Mouse (Mus musculus) liver, embryonic 16.5 days (tissue): ENCODE measurements around the gene Bola1. TPM values are rescaled to one million over a fixed set of nuclear protein-coding genes. Genes with fewer than 3 reads are reported as not detected.
"Not testable (repeated sequence)": the region's sequence is repeated elsewhere in the genome, so short reads cannot be mapped to it uniquely, and the experiment has no call there.

Experiments used
- ATAC-seq: fragments of 200-750 bp; cut with Nextera tagmentation; 2 replicates; pipeline ENCODE4 v1.8.0; 2017; ENCODE audit warnings: low read depth, mild to moderate bottlenecking, moderate number of reproducible peaks, moderate library complexity
- H3K27ac ChIP-seq: fragments of 300-500 bp; sonication (generic); 2 replicates; pipeline ENCODE4 v1.5.1; 2014; ENCODE audit warnings: mild to moderate bottlenecking, low read length
- H3K27me3 ChIP-seq: fragments of 300-500 bp; sonication (generic); 2 replicates; pipeline ENCODE4 v1.6.1; 2014; ENCODE audit warnings: low read depth, low read length, mixed read lengths; ENCODE audit not compliant: control insufficient read depth, insufficient read depth
- H3K36me3 ChIP-seq: fragments of 300-500 bp; sonication (generic); 2 replicates; pipeline ENCODE4 v1.6.1; 2014; ENCODE audit warnings: mild to moderate bottlenecking; ENCODE audit not compliant: control insufficient read depth, insufficient read depth
- H3K4me1 ChIP-seq: fragments of 300-500 bp; sonication (generic); 2 replicates; pipeline ENCODE4 v1.6.1; 2014; ENCODE audit warnings: low read depth, low read length, mixed read lengths; ENCODE audit not compliant: control insufficient read depth
- H3K4me2 ChIP-seq: fragments of 300-500 bp; sonication (generic); 2 replicates; pipeline ENCODE4 v1.6.1; 2014; ENCODE audit warnings: low read depth, low read length, mixed read lengths
- H3K4me3 ChIP-seq: fragments of 300-500 bp; sonication (generic); 2 replicates; pipeline ENCODE4 v1.5.1; 2014; ENCODE audit warnings: low read depth, mild to moderate bottlenecking, low read length
- H3K9ac ChIP-seq: fragments of 300-500 bp; sonication (generic); 2 replicates; pipeline ENCODE4 v1.6.1; 2014; ENCODE audit warnings: low read depth, low read length
- H3K9me3 ChIP-seq: fragments of 300-500 bp; sonication (generic); replicated peaks from 2 replicates; pipeline ENCODE4 v1.6.1; 2016; ENCODE audit warnings: low read length; ENCODE audit not compliant: control insufficient read depth
- WGBS: fragments of 180-500 bp; shearing (Covaris S2); extraction: QIAGEN DNeasy Blood & Tissue Kit; methylation state at CpG from one replicate; pipeline ENCODE4 v1.1.7; 2014; ENCODE audit not compliant: insufficient replicate concordance; 5-methylcytosine and 5-hydroxymethylcytosine counted together
- polyA plus RNA-seq: library from polyadenylated mRNA; unstranded; fragments of >200 nt; fragmentation: Nextera tagmentation; extraction: Ambion mirVana; gene quantifications from 2 replicates; pipeline ENCODE4 v1.2.1, GENCODE M21; 2015

Bola1 gene
- polyA plus RNA-seq, 1 experiment from 2014 or later = 29.4 TPM

GRCm38 (mm10) chr3:96239949-96240798 lies 20.7 kb upstream of the Bola1 start, which contains the start of gene Hist2h2aa2:
Gene Hist2h2aa2 (minus strand): TSS chr3:96240276.
- H3K27ac ChIP-seq = peak within 1 kb of the TSS; percentile 91
- not testable (repeated sequence) for H3K27me3 ChIP-seq, H3K9me3 ChIP-seq, H3K36me3 ChIP-seq
- H3K9ac ChIP-seq = peak within 1 kb of the TSS; percentile 63
- peak; percentile 66 for ATAC-seq
- H3K4me2 ChIP-seq = peak within 1 kb of the TSS; percentile 63
- WGBS = 5% methylated on average over 18 of the region's 85 CpGs
- peak within 1 kb of the TSS; percentile 39 for H3K4me3 ChIP-seq
- peaks cover 43% of the 10 kb centered on the region for H3K4me1 ChIP-seq

GRCm38 (mm10) chr3:96238954-96239793 lies 19.7 kb upstream of the Bola1 start, which contains the start of gene Hist2h3c2:
Gene Hist2h3c2 (minus strand): TSS chr3:96239127.
- not testable (repeated sequence) for H3K36me3 ChIP-seq, H3K9me3 ChIP-seq, H3K27me3 ChIP-seq
- WGBS = 0% methylated on average over 10 of the region's 68 CpGs
- peak within 1 kb of the TSS; percentile 84 for H3K9ac ChIP-seq
- peak within 1 kb of the TSS; percentile 74 for H3K4me2 ChIP-seq
- peak within 1 kb of the TSS; percentile 69 for H3K4me3 ChIP-seq
- peaks cover 40% of the 10 kb centered on the region for H3K4me1 ChIP-seq
- peak; percentile 77 for ATAC-seq
- peak within 1 kb of the TSS; percentile 92 for H3K27ac ChIP-seq

- H3K9me3 ChIP-seq = no peaks in the 10 kb centered on the region
- H3K9ac ChIP-seq = peak overlapping the region; percentile 84
- H3K36me3 ChIP-seq = no peaks in the 10 kb centered on the region
- peak overlapping the region; percentile 69 for H3K4me3 ChIP-seq
- ATAC-seq = no peak
- WGBS = under 1% methylated on average over 12 of the region's 12 CpGs
- H3K27me3 ChIP-seq = no peaks in the 10 kb centered on the region
- H3K27ac ChIP-seq = peak overlapping the region; percentile 92
- H3K4me2 ChIP-seq = peak overlapping the region; percentile 74
- H3K4me1 ChIP-seq = peaks cover 29% of the 10 kb centered on the region
Observed at GRCm38 (mm10) chr3:96237904-96238511, 18.5 kb upstream of the Bola1 start.

- peak overlapping the region; percentile 74 for H3K4me2 ChIP-seq
- ATAC-seq = no peak
- H3K4me1 ChIP-seq = peaks cover 27% of the 10 kb centered on the region
- peak overlapping the region; percentile 92 for H3K27ac ChIP-seq
- H3K9ac ChIP-seq = peak overlapping the region; percentile 84
- no peaks in the 10 kb centered on the region for H3K36me3 ChIP-seq
- no peaks in the 10 kb centered on the region for H3K27me3 ChIP-seq
- no peaks in the 10 kb centered on the region for H3K9me3 ChIP-seq
- WGBS = 20% methylated on average over 7 of the region's 7 CpGs
- peak overlapping the region; percentile 69 for H3K4me3 ChIP-seq
Observed at GRCm38 (mm10) chr3:96237335-96237903, 17.9 kb upstream of the Bola1 start.

- no peaks in the 10 kb centered on the region for H3K27me3 ChIP-seq
- peak overlapping the region; percentile 92 for H3K27ac ChIP-seq
- H3K9ac ChIP-seq = peak overlapping the region; percentile 84
- peak overlapping the region; percentile 69 for H3K4me3 ChIP-seq
- 73% methylated on average over 4 of the region's 4 CpGs for WGBS
- H3K4me1 ChIP-seq = peaks cover 25% of the 10 kb centered on the region
- peak overlapping the region; percentile 74 for H3K4me2 ChIP-seq
- no peak for ATAC-seq
- H3K9me3 ChIP-seq = no peaks in the 10 kb centered on the region
- no peaks in the 10 kb centered on the region for H3K36me3 ChIP-seq
Observed at GRCm38 (mm10) chr3:96236834-96237334, 17.4 kb upstream of the Bola1 start.

GRCm38 (mm10) chr3:96235836-96236235 lies 16.3 kb upstream of the Bola1 start:
- Histone ChIP-seq H3K4me3 (peak overlapping the region; percentile 69), H3K9ac (peak overlapping the region; percentile 1; the same call in 1 of the 2 replicates), H3K9me3 (no peaks in the 10 kb centered on the region), H3K36me3 (no peaks in the 10 kb centered on the region), H3K4me2 (peak overlapping the region; percentile 74; the same call in 1 of the 2 replicates), H3K27me3 (no peaks in the 10 kb centered on the region), H3K27ac (peak overlapping the region; percentile 29; the same call in 1 of the 2 replicates), H3K4me1 (peaks cover 16% of the 10 kb centered on the region)
- ATAC-seq = no peak
- whole genome bisulfite sequencing = 63% methylated on average over 3 of the region's 3 CpGs

- H3K4me1 ChIP-seq = peaks cover 14% of the 10 kb centered on the region
- H3K36me3 ChIP-seq = no peaks in the 10 kb centered on the region
- H3K4me3 ChIP-seq = no peak overlapping the region
- no peak overlapping the region; the same call in 1 of the 2 replicates for H3K27ac ChIP-seq
- H3K27me3 ChIP-seq = no peaks in the 10 kb centered on the region
- ATAC-seq = no peak
- WGBS = 66% methylated on average over 2 of the region's 2 CpGs
- H3K9me3 ChIP-seq = no peaks in the 10 kb centered on the region
- H3K9ac ChIP-seq = no peak overlapping the region
- H3K4me2 ChIP-seq = no peak overlapping the region
Observed at GRCm38 (mm10) chr3:96234914-96235313, 15.4 kb upstream of the Bola1 start.

GRCm38 (mm10) chr3:96231758-96232120 lies 12.2 kb upstream of the Bola1 start:
- H3K9ac ChIP-seq = no peak overlapping the region
- WGBS = 56% methylated on average over 2 of the region's 2 CpGs

More at GRCm38 (mm10) chr3:96231758-96232120, 12.2 kb upstream of the Bola1 start:
- ATAC-seq = no peak
- peaks cover 10% of the 10 kb centered on the region for H3K4me1 ChIP-seq
- H3K4me3 ChIP-seq = no peak overlapping the region
- H3K9me3 ChIP-seq = no peaks in the 10 kb centered on the region
- no peak overlapping the region for H3K4me2 ChIP-seq
- no peak overlapping the region for H3K27ac ChIP-seq
- no peaks in the 10 kb centered on the region for H3K27me3 ChIP-seq
- H3K36me3 ChIP-seq = no peaks in the 10 kb centered on the region
